Mouse (Mus musculus) neural tube, embryonic 12.5 days (tissue): ENCODE measurements around the gene Ccdc7b. TPM values are rescaled to one million over a fixed set of nuclear protein-coding genes. Genes with fewer than 3 reads are reported as not detected.
"Not testable (repeated sequence)": the region's sequence is repeated elsewhere in the genome, so short reads cannot be mapped to it uniquely, and the experiment has no call there.

Source experiments
- ATAC-seq: fragments of 200-750 bp; cut with Nextera tagmentation; 2 replicates; pipeline ENCODE4 v1.8.0; 2017; ENCODE audit warnings: low read depth, mild to moderate bottlenecking, moderate TSS enrichment, moderate library complexity; ENCODE audit not compliant: low FRiP score
- H3K27ac ChIP-seq: fragments of 300-500 bp; sonication (generic); 2 replicates; pipeline ENCODE4 v1.5.1; 2016
- H3K27me3 ChIP-seq: fragments of 300-500 bp; sonication (generic); replicated peaks from 2 replicates; pipeline ENCODE4 v1.6.1; 2016; ENCODE audit warnings: mild to moderate bottlenecking
- H3K36me3 ChIP-seq: fragments of 300-500 bp; sonication (generic); 2 replicates; pipeline ENCODE4 v1.6.1; 2016; ENCODE audit warnings: mild to moderate bottlenecking
- H3K4me1 ChIP-seq: fragments of 300-500 bp; sonication (generic); 2 replicates; pipeline ENCODE4 v1.6.1; 2016
- H3K4me2 ChIP-seq: fragments of 300-500 bp; sonication (generic); replicated peaks from 2 replicates; pipeline ENCODE4 v1.6.1; 2016; ENCODE audit warnings: mild to moderate bottlenecking
- H3K4me3 ChIP-seq: fragments of 300-500 bp; sonication (generic); 2 replicates; pipeline ENCODE4 v1.5.1; 2016
- H3K9ac ChIP-seq: fragments of 300-500 bp; sonication (generic); 2 replicates; pipeline ENCODE4 v1.6.1; 2016; ENCODE audit warnings: mild to moderate bottlenecking
- H3K9me3 ChIP-seq: fragments of 300-500 bp; sonication (generic); 2 replicates; pipeline ENCODE4 v1.6.1; 2016; ENCODE audit warnings: mild to moderate bottlenecking
- WGBS: fragments of 180-500 bp; shearing (Covaris S2); methylation state at CpG from one replicate; pipeline ENCODE4 v1.1.7; 2016; 5-methylcytosine and 5-hydroxymethylcytosine counted together
- polyA plus RNA-seq: library from polyadenylated mRNA; unstranded; fragments of >200 nt; fragmentation: Nextera tagmentation; extraction: Ambion mirVana; gene quantifications from 2 replicates; pipeline ENCODE4 v1.2.1, GENCODE M21; 2016

Ccdc7b gene
- polyA plus RNA-seq = not detected in 2 replicates

DNA sequence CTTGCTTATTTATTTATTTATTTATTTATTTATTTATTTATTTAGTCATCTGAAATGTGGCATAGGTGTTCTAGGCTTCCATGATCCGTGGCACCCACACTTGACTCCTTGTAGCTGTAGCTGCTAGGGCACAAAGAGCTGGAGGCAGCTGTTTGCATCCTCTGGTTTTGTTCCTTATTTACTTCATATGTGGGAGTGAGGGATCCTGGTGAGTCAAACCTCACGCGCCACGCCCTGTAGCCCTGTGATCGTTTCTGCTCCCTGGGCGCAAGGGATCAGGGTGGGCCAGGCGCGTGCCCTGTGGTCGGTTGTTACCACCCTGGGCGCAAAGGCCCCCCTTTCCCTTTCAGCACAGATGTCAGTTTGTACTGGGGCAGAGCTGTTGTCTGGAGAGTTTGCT is at the start of gene Ccdc7b:
TSS of gene Ccdc7b (plus strand) at position 301 of the 400 bp plus-strand sequence.
- not testable (repeated sequence) for H3K4me3 ChIP-seq, H3K27me3 ChIP-seq, H3K4me2 ChIP-seq, H3K9ac ChIP-seq, H3K36me3 ChIP-seq, H3K4me1 ChIP-seq, H3K9me3 ChIP-seq, H3K27ac ChIP-seq, ATAC-seq
- WGBS = 83% methylated on average over 1 of the region's 10 CpGs

DNA sequence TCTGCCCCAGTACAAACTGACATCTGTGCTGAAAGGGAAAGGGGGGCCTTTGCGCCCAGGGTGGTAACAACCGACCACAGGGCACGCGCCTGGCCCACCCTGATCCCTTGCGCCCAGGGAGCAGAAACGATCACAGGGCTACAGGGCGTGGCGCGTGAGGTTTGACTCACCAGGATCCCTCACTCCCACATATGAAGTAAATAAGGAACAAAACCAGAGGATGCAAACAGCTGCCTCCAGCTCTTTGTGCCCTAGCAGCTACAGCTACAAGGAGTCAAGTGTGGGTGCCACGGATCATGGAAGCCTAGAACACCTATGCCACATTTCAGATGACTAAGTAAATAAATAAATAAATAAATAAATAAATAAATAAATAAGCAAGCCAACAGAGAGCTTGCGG is 1.5 kb upstream of the Ccdc7b start, which contains the start of gene Ccdc7a:
TSS of gene Ccdc7a (minus strand) at position 101 of the 400 bp plus-strand sequence.
- not testable (repeated sequence) for H3K36me3 ChIP-seq, ATAC-seq, H3K9me3 ChIP-seq, H3K4me3 ChIP-seq, H3K4me1 ChIP-seq, H3K4me2 ChIP-seq, H3K9ac ChIP-seq, H3K27me3 ChIP-seq, H3K27ac ChIP-seq
- 92% methylated on average over 2 of the region's 11 CpGs for WGBS

DNA sequence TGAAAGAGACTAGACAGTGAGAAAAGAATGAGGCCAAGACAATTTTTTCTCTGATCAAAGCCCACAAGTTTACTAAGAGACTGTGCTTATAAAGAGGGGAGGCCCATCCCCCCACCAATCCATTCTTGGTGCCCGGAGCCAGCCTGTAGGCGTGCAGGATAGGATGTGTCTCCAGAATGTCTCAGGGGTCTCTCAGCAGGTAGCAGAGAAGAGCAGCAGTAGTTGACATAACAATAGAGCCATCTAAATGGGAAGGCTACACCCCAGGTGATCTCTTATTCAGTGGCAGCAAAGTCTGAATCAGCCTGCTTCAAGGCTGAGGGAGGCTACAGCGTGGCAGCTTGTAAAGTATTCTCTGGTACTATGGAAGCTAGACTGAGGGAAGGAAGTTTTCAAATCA is 48.8 kb downstream of the Ccdc7b start:
- H3K9ac ChIP-seq, H3K4me3 ChIP-seq, ATAC-seq, H3K9me3 ChIP-seq, H3K4me2 ChIP-seq, H3K36me3 ChIP-seq, H3K27ac ChIP-seq, H3K4me1 ChIP-seq, H3K27me3 ChIP-seq: not testable (repeated sequence)
- 43% methylated on average over 3 of the region's 3 CpGs for WGBS

DNA sequence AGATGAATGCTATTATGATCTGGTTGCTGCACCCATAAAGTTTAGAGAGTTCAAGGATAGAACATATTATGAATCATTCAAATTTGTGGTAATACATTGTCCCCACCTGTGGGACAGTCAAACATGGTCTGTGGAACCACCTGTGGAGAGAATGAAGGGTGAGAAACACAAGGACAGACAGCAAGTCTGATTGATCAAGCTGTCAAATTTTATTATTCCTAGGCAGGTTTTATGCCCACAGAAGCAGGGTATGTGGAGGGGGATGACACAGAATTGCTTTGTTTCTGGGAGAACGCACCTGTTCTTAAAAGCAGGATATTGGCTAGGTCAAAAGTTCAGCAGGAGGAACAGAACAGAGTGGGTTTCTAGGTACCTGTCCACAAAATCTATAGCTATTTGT is 64.6 kb downstream of the Ccdc7b start, which contains the start of gene Gm10999:
TSS of gene Gm10999 (minus strand) at position 101 of the 400 bp plus-strand sequence.
- no peaks in the 10 kb centered on the region for H3K27me3 ChIP-seq
- H3K27ac ChIP-seq = no peak within 1 kb of the TSS
- H3K9ac ChIP-seq = no peak within 1 kb of the TSS
- H3K9me3 ChIP-seq = no peaks in the 10 kb centered on the region
- H3K4me1 ChIP-seq = no peaks in the 10 kb centered on the region
- no peak for ATAC-seq
- 83% methylated on average over 1 of the region's 1 CpGs for WGBS
- H3K36me3 ChIP-seq = no peaks in the 10 kb centered on the region
- no peak within 1 kb of the TSS for H3K4me2 ChIP-seq
- H3K4me3 ChIP-seq = no peak within 1 kb of the TSS

DNA sequence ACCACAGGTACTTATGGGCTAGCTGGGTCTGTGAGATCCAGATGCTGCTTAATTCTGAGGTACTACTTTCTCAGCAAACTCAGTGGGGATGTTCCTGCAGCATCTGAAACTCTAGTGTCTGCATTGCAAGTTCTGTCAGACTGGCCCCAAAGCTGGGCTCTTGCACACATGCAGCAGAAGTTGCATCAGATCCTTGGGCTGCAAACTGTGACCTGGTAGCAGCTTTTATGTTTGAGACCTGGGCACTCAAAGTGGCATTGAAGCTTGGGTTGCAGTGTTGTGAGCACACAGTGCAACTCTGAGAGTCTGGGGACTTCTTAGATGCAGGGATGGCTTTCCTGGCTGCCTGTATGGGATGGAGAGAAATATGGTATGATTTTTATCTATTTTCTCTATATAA is 66.5 kb downstream of the Ccdc7b start:
- H3K4me1 ChIP-seq = no peaks in the 10 kb centered on the region
- no peak overlapping the region for H3K9ac ChIP-seq
- H3K36me3 ChIP-seq = no peaks in the 10 kb centered on the region
- H3K9me3 ChIP-seq = no peaks in the 10 kb centered on the region
- no peak for ATAC-seq
- H3K4me3 ChIP-seq = no peak overlapping the region
- H3K27ac ChIP-seq = no peak overlapping the region
- H3K27me3 ChIP-seq = no peaks in the 10 kb centered on the region
- no peak overlapping the region for H3K4me2 ChIP-seq

Other genes with a start within 250 kb of the Ccdc7b start
- not detected in 2 replicates for gene Ccdc7a, start 1.6 kb upstream of the Ccdc7b start, polyA plus RNA-seq
- not detected in 2 replicates for gene Gm10999, start 64.5 kb downstream of the Ccdc7b start, polyA plus RNA-seq
- 22.3 and 24.2 TPM in 2 replicates for gene 2610044O15Rik8, start 167.3 kb downstream of the Ccdc7b start, polyA plus RNA-seq